Mouse (Mus musculus) retina, adult 2 months (tissue): ENCODE data around the gene Ophn1.

ENCODE experiments used
- DNase-seq: peaks from one replicate; pipeline ENCODE4 v3.0.0-alpha.2; 2012; ENCODE audit warnings: low read depth, low spot score

Gene Ophn1

DNA sequence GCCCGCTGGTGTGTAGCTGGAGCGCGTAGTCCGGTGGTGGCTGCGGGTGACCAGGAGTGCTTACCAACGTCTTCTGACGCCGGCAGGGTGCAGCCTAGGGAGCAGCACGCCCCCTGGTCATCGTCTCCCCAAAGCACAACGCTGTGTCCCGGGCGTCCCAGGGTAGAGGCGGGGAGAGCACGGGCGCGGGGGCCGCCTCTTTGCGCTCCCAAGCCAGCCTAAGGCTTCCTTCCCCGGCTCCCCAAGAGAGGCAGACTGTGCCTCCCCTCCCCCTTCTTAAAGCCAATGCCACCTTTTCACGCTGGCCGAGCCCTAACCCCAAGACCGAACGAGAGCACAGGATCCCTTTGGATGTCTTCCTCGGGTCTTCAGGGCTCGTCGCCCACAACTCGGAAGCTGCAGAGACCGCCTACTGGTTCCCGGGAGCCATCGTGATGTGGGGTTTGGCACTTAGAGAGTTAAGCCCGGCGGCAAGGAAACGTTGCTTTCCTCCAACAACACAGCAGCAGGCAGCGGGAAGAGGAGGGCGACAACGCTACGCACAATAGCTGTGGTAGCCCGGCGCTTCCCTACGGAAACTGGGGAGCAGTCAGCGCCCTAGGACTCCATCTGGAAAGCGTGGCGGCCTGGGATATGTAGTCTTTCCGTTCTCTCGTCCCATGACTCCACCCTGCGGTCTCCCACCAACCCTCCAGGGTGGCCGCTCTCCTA is at the start of gene Ophn1:
Gene Ophn1, minus strand, starts transcription at position 620 of the 711 bp plus-strand sequence.
- DNase-seq = peak; percentile 2

DNA sequence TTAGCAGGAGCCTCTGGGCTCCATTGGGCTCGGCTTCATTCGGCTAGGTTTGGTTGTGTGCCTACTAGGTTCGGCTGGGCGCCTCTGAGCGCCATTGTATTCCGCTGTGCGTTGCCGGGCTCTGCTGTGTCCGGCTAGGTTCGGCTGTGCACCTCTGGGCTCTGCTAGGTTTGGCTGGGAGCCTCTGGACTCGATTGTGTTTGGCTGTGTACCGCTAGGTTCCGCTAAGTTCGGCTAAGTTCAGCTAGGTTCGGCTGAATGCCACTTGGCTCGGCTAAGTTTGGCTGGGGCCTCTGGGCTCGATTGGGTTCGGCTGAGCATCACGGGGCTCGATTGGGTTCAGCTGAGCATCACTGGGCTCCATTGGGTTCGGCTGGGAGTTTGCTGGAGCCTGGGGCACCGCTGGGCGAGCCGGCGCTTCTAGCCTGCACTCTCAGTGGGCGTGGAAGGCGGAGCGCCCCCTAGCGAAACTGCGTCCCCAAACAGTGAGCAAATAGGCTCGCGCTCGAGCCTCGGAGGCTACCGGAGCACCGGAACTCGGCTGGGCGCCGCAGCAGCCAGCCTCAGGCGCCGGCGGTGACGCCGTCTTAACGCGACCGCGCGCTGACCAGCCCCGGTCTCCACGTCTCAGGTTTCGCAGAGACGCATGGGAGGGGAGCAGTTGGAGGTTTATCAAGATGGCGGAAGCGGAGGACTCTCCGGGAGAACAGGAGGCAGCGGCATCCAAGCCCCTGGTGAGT is 46.9 kb upstream of the Ophn1 start:
- peak; percentile 74 for DNase-seq

DNA sequence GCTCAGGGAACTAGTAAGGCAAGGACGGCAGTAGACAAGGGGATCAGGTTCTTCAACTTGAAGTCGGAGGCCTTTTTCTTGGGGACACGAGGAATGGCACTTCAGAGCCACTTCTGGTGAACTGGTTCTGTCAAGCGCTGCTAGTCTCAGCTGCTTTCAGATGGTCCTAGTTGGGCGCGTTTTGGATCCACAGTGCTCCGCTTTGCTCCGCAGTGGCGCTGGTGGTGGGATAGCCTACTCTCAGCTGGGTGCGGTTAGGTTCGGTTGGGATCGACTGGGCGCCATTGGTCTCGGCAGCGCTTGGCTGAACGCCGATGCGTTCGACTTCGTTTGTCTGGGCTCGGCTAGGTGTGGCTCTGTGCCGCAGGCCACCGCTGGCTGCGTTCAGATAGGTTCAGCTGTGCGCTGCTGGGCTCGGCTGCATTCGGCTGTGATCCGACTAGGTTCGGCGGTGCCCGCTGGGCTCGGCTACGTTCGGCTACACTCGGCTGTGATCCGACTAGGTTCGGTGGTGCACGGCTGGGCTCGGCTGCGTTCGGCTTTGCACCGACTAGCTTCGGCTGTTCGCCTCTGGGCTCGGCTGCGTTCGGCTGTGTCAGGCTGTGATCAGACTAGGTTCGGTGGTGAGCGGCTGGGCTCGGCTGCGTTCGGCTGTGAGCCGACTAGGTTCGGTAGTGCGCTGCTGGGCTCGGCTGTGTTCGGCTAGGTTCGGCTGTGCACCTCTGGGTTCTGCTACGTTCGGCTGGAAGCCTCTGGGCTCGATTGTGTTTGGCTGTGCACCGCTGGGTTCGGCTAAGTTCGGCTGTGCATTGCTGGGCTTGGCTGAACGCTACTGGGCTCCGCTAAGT is 46.1 kb upstream of the Ophn1 start:
- peak; percentile 74 for DNase-seq

DNA sequence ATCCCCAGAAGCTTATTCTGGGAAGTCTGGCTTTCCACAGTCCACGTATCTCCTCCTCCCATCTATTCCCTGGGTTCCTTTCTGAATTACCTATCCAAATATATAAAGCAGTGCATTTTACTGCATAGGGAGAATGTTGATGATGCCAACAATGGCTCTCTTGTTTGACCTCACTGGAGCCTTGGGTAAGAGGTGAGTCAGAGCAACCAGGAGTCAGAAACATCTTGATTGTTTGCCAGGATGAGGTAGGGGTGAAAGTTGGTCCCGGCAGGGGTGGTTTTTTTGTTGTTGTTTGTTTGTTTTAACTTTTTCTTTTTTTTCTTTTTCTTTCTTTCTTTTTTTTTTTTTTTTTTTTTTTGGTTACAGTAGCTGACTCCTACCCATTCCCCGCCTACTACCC is 45.3 kb upstream of the Ophn1 start, which contains the start of gene Yipf6:
Gene Yipf6, plus strand, starts transcription at position 216 of the 400 bp plus-strand sequence.
- no peak for DNase-seq

DNA sequence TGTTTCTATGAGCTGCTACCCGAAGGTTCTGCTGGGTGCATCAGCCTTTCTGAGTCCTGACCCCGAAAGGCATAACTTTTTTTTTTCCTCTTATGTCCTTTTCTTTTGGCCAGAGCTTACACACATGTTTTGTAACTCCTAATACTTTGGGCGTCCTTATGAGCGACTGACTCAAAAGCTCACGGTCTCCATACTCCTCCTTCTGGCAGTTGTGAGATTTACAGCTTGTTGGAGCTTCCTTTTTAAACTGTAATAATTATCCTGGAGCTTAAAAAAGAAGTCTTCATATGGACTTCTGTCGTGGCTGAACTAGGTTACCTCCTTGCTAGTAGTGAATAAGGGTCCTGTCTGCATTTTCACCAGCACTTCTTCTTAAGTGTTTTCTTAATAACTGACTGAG is 28.6 kb upstream of the Ophn1 start:
- peak; percentile 15 for DNase-seq

DNA sequence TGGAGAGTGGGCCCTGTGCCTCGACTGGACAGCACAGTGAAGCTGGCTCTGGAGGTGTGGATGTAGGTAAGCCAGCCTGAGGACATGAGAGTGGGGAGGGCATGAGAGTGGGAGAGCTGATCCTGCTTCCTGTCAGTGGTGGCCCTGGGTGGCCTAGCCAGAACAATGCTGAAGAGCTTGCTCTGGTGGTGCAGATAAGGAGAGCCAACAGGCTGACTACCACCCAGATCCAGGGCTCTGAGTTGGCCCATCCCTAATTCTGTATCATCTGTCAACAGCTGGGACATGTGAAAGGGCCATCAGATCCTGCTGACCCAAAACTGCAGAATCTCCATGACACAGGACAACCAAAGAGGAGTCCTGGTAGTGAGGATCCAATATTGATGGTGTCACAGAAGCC is 18.1 kb upstream of the Ophn1 start:
- no peak for DNase-seq

DNA sequence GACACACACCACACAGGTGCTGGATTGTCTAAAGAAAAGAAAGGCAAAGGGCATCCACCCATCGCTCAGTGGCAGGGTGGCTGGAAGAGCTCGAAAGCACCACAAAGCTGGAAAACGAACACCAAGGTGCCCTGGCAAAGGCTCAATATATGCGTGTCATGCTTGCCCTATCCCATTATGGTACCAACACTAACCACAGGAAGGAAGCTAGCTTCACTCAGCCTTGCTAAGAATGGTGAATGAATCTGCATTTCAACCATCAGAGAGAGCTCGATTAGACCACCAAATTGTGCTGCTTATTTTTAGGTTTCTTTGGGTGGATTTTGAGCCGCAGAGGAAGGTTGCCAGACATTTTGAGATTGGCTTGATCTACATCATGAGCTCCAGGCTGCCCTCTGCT is 13.4 kb upstream of the Ophn1 start:
- DNase-seq = no peak

DNA sequence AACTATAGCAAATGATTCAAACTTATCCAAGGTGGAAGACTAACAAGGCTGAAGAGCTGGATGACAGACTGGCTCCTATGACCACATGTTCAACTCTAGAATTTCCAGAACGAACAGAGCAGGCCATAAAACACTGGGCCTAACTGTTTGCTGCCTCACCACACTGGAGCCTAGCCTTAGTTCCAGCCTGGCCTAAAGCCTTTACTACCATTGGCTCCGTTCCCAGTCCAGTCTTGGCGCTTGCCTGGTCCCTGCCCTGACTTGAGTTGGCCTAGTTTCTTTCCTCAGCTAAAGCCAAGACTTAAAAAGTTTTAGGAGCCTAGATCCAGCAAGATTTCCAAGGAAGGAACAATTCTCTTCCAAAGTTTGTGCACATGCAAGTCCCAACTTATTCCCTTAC is 7.5 kb upstream of the Ophn1 start:
- no peak for DNase-seq

DNA sequence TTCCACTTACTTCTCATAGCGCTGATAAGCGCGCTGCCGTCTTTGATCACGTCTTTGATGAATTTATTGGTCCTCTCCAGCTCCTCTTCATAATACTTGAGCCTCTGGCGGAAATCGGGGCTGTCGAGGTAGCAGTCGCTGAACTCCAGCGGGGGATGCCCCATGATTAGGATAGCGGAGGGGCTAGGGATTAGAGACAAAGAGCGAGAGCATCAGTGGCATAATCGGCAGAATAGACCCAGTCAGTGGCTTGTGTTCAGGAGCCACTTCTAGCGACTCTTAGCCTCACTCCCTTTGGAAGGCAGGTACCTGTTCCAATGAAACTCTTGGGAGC is 786 bp downstream of the Ophn1 start:
- DNase-seq = no peak

DNA sequence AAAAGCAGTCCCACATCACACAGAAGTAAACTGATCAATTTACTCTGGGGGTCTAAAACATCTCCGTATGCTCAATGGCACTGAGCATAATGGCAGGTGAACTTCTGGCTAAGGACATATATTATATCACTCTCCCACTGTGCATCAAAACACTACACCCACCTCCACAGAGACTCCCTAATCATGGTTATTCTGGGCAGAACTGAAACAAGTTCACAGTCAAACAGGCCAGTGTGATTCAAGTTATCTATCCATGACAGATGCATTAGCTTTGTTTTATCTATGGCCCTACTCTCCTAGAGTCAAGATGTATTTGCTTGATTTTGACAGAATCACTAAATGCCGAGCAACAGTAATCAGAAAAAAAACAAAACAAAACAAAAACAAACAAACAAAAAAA is 8.8 kb downstream of the Ophn1 start:
- DNase-seq = no peak

DNA sequence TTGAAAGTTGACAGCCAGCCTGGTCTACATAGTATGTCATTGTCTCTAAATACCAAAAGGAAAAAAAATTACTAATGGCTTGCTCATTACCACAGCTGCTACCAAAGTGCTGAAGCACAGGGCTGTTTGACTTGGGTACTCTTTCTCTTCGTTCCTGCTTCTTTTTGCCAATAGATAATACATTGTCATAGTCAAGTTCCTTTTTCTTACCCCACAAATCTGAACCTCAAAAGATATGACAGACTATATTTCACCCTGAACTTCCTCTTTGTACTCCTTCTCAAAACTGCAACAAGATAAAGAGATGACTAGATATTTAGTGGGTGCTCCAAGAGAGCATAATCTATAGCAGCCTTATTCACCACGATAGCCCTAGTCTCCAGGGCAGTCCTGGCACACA is 9.7 kb downstream of the Ophn1 start:
- no peak for DNase-seq

DNA sequence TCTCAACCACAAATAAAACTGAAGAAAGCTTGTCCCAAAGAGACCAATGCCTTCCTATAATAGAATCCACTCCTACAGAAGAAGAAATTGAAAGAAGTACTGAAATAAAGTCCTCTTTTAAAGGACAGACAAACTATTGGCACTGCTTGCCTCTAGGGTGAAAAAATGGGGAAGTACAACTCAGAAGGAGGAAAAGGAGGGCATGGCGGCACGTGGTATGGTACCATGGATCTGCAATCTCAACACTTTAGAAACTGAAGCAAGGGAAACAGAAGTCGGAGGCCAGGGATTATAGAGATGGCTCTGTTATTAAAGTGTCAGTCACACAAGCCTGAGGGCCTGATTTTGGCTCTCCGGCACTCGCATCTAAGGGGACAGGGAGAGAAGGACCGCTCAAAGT is 10.5 kb downstream of the Ophn1 start:
- DNase-seq = no peak

DNA sequence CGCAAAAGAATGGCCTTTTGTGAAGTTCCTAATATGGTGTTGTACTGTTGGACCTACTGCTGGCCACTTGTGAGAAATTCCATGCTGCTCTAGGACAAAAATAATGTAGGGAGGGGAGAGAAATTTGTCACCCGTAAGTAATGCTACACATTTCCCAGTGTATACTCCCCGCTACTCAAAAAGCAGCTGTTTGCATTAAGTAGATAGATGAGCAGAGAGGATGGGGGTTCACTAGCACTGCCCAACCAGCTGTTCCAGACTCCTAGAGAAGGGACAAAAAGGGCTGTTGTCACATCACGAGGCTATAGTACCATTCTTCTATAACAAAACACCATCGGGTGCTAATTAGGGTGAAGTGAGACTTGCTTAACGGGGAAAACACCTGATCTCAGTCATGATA is 15.7 kb downstream of the Ophn1 start:
- no peak for DNase-seq

DNA sequence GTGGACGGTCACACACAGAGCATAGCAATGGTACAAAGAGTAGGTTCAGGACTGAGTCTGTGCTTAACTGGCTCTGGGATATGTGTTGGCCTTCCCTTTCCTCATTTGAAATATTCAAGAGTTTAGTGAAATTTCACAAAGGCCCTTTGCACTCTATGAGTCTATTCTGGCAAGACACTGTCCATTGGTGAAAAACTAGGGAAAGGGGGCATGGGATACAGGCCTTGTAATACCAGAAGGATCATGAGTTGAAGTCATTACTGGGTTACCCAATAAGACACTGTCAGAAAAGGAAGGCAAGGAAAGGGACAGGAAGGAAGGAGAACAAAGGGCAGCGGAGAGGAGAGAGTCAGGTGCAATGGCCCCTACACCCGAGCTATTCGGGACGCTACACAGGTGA is 16.7 kb downstream of the Ophn1 start:
- DNase-seq = no peak

DNA sequence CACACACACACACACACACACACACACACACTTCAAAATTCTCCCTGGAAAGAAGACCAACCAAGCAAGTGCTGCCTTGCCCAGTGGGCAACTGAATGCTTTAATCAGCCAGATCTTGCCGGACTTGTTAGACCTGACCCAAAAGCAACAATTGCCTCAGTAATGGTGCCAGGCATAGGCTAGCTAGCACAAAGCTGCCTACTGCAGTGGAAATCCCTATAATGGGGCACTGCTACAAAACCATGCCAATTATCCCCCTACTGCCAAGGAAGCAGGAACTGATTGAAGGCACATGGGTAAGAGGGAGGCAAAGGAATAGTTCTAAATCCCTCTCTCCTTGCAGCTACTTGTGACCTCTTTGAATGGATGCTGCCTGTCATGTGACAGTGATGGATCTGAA is 18.8 kb downstream of the Ophn1 start:
- no peak for DNase-seq

DNA sequence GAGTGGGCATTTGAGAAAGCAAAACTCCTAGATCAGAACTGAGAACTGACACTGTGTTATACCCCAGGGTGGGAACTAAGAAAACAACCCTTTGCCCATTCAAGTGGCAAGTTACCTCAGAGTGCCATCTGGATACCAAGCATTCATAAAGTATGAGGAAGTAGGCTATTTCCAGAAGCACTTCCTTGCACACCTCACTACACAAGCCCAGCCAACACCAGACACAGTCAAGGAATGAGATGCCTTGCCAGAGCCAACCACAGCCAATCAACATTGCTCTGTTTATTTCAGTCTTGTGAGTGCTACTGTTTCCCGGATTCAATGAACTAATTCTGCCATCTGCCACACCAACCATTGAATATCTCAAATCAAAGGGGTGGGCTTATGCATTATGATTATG is 20.3 kb downstream of the Ophn1 start:
- no peak for DNase-seq

DNA sequence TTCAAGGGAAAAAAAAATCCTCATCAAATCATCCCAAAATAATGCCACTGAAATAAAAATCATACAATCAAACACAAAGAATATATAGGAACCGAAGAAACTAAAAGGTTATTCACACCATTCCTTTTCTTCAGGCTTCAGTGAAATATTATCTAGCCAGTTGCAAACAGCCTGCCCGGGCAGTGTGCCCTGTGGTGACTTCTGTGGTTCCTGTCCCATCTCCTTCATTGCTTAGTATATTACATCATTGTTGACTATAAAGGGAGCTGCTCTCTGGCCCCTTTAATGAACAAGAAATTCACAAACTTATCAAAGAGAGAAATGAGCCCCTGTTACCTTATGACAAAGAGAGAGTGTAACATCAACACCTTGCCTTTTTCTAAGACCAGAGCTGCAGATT is 21.1 kb downstream of the Ophn1 start:
- no peak for DNase-seq

DNA sequence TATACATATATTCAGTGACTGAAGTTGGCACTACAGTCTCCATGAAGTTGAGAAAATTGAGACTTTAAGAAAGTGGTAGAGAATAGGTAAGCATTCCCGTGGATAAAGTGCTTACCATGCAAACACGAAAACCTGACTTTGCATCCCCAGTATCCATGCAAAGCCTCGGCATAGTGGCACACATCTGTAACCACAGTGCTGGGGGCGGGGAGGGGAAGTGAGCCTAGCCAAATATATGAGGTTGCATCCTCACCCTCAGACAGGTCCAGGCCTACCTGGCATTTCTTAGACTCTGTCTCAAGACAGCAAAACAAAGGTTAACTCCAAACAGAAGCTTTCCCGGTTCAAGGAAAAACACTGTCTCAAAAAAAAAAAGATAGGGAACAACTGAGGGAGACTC is 21.7 kb downstream of the Ophn1 start:
- DNase-seq = no peak

DNA sequence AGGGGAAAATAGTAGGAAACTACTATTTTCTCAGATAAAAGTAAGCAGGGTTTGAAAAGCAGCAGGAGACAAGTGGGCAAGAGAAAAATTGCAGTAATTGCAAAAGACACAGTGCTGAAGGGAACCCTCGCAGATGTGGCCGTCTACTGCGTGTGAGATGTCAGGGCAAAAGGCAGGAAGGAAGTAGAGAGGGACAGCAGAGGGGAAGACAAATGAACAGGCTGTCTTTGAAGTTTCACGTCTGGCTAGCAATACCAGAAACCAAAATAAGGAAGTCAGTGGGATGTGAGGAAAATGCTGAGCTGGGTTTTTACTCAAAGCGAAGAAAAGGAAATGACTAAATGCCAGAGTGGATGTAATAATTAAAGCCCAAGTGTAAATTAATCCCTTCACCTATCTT is 30.7 kb downstream of the Ophn1 start:
- DNase-seq = no peak

DNA sequence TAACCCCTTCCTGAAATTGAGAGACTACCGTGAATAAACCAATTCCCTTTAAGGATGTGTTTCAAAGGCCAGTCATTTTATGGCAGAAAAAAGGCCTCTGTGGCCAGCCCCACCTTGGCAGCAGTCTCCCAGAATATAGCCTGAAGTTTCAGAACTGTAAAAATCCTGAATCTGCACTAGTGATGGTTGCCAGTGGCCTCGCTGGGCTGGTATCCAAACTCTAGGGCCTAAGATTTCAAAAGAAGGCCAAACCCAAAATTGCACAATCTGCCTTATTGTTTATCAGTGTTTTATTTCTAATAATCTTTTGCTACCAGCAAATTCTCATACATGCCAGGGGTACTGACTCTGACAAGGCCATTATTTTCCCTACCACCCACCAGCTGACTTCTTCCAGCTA is 34.8 kb downstream of the Ophn1 start:
- DNase-seq = no peak

DNA sequence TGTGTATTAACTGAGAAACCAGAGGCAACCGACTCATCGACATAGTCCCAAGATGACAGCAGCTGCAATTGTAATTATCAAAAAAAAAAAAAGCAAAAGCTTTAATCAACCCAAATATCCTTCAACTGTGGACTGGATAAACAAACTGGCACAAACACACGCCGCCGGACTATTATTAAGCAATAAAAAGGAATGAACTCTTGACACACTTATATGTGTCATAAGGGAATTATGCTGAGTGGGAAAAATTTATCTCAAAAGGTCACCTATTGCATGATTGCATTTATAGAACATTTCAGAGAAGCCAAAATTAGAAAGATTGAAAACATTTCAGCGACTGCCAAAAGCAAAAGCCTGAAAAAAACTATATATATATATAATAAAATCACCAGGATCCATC is 40.0 kb downstream of the Ophn1 start:
- DNase-seq = no peak

DNA sequence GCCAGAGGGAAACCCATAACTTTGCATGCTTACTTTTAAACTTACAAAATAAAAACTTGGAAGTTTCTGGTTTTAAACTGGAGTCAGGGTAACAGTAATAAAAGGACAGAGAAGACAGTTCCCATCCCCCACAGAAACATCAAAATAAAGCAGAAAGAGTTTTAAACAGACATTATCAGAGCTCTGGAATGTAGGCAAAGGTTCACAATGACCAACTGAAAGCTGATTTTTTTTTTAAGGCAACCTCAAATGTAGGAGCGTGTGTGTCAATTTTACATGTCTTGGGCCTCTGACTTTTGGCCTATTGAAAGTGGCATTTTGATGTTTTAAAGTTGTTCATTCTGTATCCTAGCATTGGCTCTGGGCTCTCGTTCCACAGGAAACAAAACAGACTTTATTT is 49.2 kb downstream of the Ophn1 start:
- DNase-seq = no peak

DNA sequence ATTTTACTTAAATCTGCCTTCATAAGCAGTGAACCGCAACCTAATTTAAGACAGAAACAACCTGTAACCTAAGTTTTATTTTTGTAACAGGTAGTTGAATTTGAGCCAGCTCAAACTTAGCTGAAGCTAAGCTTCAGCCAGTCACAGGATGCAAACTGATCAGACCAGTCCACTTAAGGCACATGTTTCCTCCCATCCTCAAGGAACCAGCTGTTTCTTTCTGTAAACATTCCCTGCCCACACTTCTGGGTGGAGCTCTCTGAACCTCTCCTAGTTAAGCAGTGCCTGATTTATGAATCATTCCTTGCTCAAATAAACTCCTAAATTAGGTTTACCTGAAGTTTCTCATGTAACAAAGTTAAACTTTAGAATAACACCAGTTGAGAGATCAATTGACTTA is 54.8 kb downstream of the Ophn1 start:
- no peak for DNase-seq
